Mouse (Mus musculus): ENCODE results near the gene Tent5b.

Tent5b gene

GRCm38 (mm10) chr4:133479458-133480184 lies at the start of gene Tent5b:
Gene Tent5b (plus strand): TSS chr4:133480132.
- peak; percentile 100 for DNase-seq (ENCODE audit: low read depth, low spot score)

- DNase-seq (ENCODE audit: low read depth, low spot score) = no peak
Measured at GRCm38 (mm10) chr4:133431508-133431907, 48.4 kb upstream of the Tent5b start.

GRCm38 (mm10) chr4:133432560-133433171 lies 47.3 kb upstream of the Tent5b start:
- peak; percentile 79 for DNase-seq (ENCODE audit: low read depth, low spot score)

- DNase-seq (ENCODE audit: low read depth, low spot score) = no peak
Measured at GRCm38 (mm10) chr4:133435921-133436320, 44.0 kb upstream of the Tent5b start.

- peak; percentile 67 for DNase-seq (ENCODE audit: low read depth, low spot score)
Measured at GRCm38 (mm10) chr4:133439460-133440376, 40.2 kb upstream of the Tent5b start.

GRCm38 (mm10) chr4:133440377-133440795 lies 39.5 kb upstream of the Tent5b start:
- DNase-seq (ENCODE audit: low read depth, low spot score) = peak; percentile 88

- peak; percentile 56 for DNase-seq (ENCODE audit: low read depth, low spot score)
Measured at GRCm38 (mm10) chr4:133442194-133442593, 37.7 kb upstream of the Tent5b start.

- DNase-seq (ENCODE audit: low read depth, low spot score) = no peak
Measured at GRCm38 (mm10) chr4:133443085-133443484, 36.8 kb upstream of the Tent5b start.

GRCm38 (mm10) chr4:133445727-133446126 lies 34.2 kb upstream of the Tent5b start:
- no peak for DNase-seq (ENCODE audit: low read depth, low spot score)

GRCm38 (mm10) chr4:133447366-133447765 lies 32.6 kb upstream of the Tent5b start:
- DNase-seq (ENCODE audit: low read depth, low spot score) = no peak

GRCm38 (mm10) chr4:133447967-133448366 lies 32.0 kb upstream of the Tent5b start:
- DNase-seq (ENCODE audit: low read depth, low spot score) = no peak

GRCm38 (mm10) chr4:133448708-133449388 lies 31.1 kb upstream of the Tent5b start:
- DNase-seq (ENCODE audit: low read depth, low spot score) = no peak

GRCm38 (mm10) chr4:133449726-133450125 lies 30.2 kb upstream of the Tent5b start:
- no peak for DNase-seq (ENCODE audit: low read depth, low spot score)

- DNase-seq (ENCODE audit: low read depth, low spot score) = no peak
Measured at GRCm38 (mm10) chr4:133451536-133451935, 28.4 kb upstream of the Tent5b start.

GRCm38 (mm10) chr4:133452433-133452832 lies 27.5 kb upstream of the Tent5b start:
- no peak for DNase-seq (ENCODE audit: low read depth, low spot score)

- no peak for DNase-seq (ENCODE audit: low read depth, low spot score)
Measured at GRCm38 (mm10) chr4:133458044-133458443, 21.9 kb upstream of the Tent5b start.

- DNase-seq (ENCODE audit: low read depth, low spot score) = no peak
Measured at GRCm38 (mm10) chr4:133460006-133460405, 19.9 kb upstream of the Tent5b start.

- DNase-seq (ENCODE audit: low read depth, low spot score) = no peak
Measured at GRCm38 (mm10) chr4:133460796-133461325, 19.1 kb upstream of the Tent5b start.

- DNase-seq (ENCODE audit: low read depth, low spot score) = no peak
Measured at GRCm38 (mm10) chr4:133461362-133461761, 18.6 kb upstream of the Tent5b start.

- DNase-seq (ENCODE audit: low read depth, low spot score) = no peak
Measured at GRCm38 (mm10) chr4:133463184-133463583, 16.7 kb upstream of the Tent5b start.

GRCm38 (mm10) chr4:133468080-133468479 lies 11.9 kb upstream of the Tent5b start:
- peak; percentile 75 for DNase-seq (ENCODE audit: low read depth, low spot score)

Data from ES-CJ7 (cell line).